Mouse (Mus musculus): ENCODE results near the gene Dvl3. TPM values are rescaled to one million over a fixed set of nuclear protein-coding genes. Genes with fewer than 3 reads are reported as not detected.
"Not testable (repeated sequence)": the region's sequence is repeated elsewhere in the genome, so short reads cannot be mapped to it uniquely, and the experiment has no call there.

Dvl3 gene
- total RNA-seq (2021): 10 to 100 TPM; 28.4 to 32.0 TPM
- long read RNA-seq, experiment 1, transcript Dvl3-201 (15 exons, 2,519 nt): major isoform, 7 of 19 reads
- long read RNA-seq, experiment 1, partial matches to known transcripts: 3 of 19 reads
- long read RNA-seq, experiment 1, other reads (novel, unspliced or antisense): 6 of 19 reads
- long read RNA-seq, experiment 2, transcript Dvl3-203 (16 exons, 3,983 nt): major isoform, 9 of 19 reads
- long read RNA-seq, experiment 2, partial matches to known transcripts: 4 of 19 reads
- long read RNA-seq, experiment 2, other reads (novel, unspliced or antisense): 2 of 19 reads

DNA sequence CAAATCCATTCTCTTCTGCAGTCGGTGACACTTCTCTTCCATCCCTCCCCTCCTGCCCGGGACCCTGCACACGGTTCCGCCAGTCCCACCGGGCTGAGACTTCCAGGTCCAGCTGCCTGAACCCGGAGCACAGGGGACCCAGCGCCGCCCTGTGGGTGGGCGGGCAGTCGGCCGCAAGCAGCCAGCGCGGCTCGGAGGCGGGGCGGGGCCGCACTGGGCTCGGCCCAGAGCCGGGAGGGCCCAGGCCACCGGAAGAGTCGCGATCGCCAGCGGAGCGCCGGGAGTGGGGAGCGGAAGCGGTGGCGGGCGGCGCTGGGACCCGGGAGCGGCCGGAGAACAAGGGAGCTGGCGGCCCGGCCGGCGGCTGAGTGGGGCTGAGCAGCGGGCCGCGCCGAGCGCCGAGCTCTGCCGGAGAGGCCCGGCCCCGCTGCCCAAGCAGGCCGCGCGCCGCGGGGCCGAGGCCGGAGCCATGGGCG lies at the start of gene Dvl3:
Gene Dvl3, plus strand, starts transcription at position 257 of the 476 bp plus-strand sequence.
- peak; percentile 90 for DNase-seq (ENCODE audit: low spot score)

DNA sequence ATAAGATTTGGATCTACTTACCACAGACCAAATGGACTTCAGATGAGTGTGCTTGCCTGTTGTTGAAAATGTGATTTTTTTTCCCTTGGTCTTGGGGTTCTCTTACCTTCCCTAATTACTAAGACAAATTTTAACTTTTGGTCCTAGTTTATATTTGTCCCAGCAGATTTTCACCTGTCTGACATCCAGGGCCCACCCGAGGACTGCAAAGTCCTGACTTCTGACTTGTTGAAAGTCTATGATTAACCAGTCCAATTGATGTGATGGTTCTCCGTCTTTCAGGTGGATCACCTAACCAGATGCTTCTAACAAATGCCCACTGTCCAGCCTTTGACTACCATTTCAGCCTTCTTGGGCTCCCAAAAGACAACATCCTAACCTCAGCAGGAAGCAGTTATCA lies 45.8 kb upstream of the Dvl3 start:
- no peak for DNase-seq (ENCODE audit: low spot score)

GRCm38 (mm10) chr16:20471686-20472085 lies 45.1 kb upstream of the Dvl3 start:
- no peak for DNase-seq (ENCODE audit: low spot score)

DNA sequence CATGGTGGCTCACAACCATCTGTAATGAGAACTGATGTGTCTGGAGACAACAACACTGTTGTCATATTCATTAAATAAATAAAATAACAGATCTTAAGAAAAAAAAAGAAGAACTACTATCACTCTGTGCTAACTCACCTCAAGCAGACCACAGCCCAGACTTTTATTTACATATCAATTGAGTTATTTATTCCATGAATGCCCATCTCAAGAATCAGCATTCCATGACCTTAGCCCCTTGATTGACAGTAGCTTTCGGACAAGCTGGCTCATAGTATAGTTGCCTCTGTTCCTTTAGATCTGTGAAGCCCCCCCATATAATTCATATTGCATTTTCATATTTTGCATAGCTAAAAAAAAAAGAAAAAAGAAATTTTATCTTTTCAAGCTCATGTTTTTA lies 43.0 kb upstream of the Dvl3 start:
- no peak for DNase-seq (ENCODE audit: low spot score)

- no peak for DNase-seq (ENCODE audit: low spot score)
These were observed 42.6 kb upstream of the Dvl3 start for GRCm38 (mm10) chr16:20474211-20474610.

DNA sequence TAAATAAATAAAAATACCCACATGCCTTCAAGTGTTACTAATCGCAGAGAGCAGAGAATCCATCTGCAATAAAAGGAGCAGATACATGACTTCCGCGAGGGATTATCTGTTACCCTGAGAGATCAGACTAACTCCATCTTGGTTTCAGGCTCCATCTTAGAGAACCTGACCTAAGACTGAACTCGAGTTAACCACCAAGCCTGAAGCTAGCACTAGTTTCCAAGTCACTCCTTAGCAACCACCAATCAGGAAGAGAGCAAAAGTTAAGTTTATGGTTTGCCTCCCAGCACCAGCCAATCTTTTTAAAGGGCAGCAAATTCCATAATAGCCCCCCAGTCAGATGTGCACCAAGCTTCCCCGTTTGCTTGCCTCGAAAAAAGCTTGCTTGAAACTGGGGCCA lies 42.0 kb upstream of the Dvl3 start:
- no peak for DNase-seq (ENCODE audit: low spot score)

GRCm38 (mm10) chr16:20475335-20475734 lies 41.4 kb upstream of the Dvl3 start:
- no peak for DNase-seq (ENCODE audit: low spot score)

DNA sequence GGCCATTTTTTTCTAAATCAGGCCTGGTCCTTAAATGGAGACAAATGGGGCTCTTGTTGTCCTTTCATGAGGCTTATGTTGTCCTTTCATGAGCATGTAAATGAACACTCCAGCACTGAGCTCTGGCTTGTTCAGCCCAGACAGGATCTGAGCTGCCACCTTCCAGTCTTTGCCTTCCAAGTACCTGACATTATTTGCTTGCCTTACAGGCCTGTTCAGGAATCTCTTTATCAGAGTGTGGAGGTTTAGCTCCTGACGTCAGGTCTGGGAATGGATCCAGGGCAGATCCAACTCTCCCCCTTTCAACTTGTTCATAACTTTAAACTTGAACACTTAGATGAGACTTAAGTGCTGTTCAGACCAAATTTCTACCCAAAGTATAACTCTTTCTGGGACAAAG lies 39.9 kb upstream of the Dvl3 start:
- no peak for DNase-seq (ENCODE audit: low spot score)

GRCm38 (mm10) chr16:20477270-20477669 lies 39.5 kb upstream of the Dvl3 start:
- DNase-seq (ENCODE audit: low spot score): no peak

DNA sequence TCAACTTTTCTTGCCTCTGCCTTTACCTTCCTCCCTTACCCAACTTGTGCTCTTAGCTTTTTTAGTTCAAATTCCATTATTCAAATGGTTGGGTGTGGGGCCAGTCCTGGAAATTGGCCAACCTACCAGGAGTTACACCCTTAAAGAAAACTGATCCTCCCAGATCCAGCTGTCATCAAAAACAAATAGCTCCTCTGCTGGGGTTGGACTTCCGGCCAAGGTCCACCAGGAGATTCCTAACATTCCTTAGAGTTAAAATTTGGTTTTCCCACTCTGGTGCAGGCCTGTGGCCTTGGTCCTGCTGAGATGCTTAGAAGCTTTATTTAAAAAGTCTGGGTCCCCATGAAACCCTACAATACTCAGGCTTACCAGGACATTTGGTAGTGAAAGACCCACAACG lies 38.3 kb upstream of the Dvl3 start:
- DNase-seq (ENCODE audit: low spot score): no peak

- not testable (repeated sequence) for DNase-seq (ENCODE audit: low spot score)
These were observed 37.6 kb upstream of the Dvl3 start for GRCm38 (mm10) chr16:20479026-20479760.

GRCm38 (mm10) chr16:20480115-20480514 lies 36.7 kb upstream of the Dvl3 start:
- DNase-seq (ENCODE audit: low spot score): peak; percentile 16

DNA sequence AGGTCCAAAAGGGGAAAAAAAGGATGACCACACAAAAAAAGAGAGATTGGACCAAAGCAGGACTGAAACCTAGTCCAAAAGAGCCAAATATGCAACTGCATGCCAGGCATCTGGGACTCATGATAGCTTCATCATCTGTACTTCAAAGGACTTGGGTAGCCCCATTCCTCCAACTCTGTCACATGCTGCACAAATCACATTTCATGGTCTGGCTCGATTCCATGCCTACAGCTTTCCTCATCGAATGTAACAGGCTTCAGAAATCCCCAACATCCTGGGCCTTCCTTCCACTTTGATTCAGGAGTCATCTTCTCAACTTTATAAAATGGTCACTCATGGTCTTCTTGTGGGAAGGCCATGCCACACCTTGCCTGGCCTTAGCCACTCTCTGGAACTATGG lies 35.0 kb upstream of the Dvl3 start:
- no peak for DNase-seq (ENCODE audit: low spot score)

DNA sequence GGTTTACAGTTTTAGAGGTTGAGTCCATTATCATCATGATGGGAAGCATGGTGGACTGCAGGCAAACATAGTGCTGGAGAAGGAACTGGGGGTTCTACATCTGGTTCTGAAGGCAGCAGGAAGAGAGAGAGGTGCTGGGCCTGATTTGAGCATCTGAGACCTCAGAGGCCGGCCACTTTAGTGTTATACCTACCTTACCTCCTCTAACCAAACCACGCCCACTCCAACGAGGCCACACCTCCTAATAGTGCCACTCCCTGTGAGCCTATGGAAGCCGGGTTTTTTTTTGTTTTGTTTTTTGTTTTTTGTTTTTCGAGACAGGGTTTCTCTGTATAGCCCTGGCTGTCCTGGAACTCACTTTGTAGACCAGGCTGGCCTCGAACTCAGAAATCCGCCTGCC lies 33.1 kb upstream of the Dvl3 start:
- DNase-seq (ENCODE audit: low spot score): not testable (repeated sequence)

- DNase-seq (ENCODE audit: low spot score): no peak
These were observed 31.7 kb upstream of the Dvl3 start for GRCm38 (mm10) chr16:20485061-20485460.

DNA sequence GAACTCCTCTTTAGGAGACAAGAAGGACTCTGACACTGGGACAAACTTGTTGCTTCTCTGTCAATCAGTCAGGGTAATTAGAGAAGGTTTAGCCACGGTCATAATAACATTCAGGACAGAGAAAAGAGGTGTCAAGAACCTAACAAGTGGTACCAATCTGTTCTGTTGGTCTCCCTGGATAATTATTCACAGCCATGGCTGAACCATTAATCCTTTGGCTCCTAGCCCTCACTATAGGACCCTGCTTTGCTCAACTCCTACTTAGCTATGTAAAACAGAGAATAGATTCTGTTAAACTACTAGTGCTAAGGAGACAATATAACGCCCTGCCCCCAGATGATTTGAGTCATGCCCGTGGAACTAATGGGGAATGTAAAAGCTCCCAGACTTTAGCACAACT lies 30.7 kb upstream of the Dvl3 start:
- no peak for DNase-seq (ENCODE audit: low spot score)

GRCm38 (mm10) chr16:20488151-20488550 lies 28.6 kb upstream of the Dvl3 start:
- DNase-seq (ENCODE audit: low spot score): no peak

GRCm38 (mm10) chr16:20488751-20489150 lies 28.0 kb upstream of the Dvl3 start:
- not testable (repeated sequence) for DNase-seq (ENCODE audit: low spot score)

- no peak for DNase-seq (ENCODE audit: low spot score)
These were observed 27.5 kb upstream of the Dvl3 start for GRCm38 (mm10) chr16:20489233-20489632.

GRCm38 (mm10) chr16:20490581-20490980 lies 26.2 kb upstream of the Dvl3 start:
- DNase-seq (ENCODE audit: low spot score): no peak

GRCm38 (mm10) chr16:20491301-20491700 lies 25.5 kb upstream of the Dvl3 start:
- DNase-seq (ENCODE audit: low spot score): no peak

DNA sequence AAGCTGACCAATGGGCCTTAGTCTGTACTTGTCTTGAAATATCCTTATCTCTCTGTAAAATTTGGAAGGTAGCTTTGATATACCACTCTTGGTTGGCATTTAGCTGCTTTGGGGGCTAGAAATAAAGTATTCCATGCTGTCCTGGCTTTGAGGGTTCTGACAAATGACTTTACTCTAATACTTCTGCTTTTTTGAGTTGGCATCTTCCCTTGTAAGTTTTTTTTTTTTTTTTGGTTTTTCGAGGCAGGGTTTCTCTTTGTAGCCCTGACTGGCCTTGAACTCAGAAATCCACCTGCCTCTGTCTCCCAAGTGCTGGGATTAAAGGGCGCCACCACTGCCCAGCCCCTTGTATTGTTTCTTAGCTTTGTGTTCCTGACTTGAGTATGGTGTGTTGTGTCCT lies 23.3 kb upstream of the Dvl3 start:
- DNase-seq (ENCODE audit: low spot score): no peak
